8 mouse cellular contexts compared by ENCODE assay signal in genomic region chr16:4489114-4489624, GRCm38 (mm10). TPM values are rescaled to one million over a fixed set of nuclear protein-coding genes. Genes with fewer than 3 reads are reported as not detected.
DNase-seq lines count a peak whose midpoint lies in the region; ATAC-seq and TF ChIP-seq lines count a peak whose summit lies in the region.

No protein-coding gene starts in this region.

- DNase-seq in 416B (ENCODE audit: low read depth), result peak; percentile 93
- peak; percentile 74 to 81 for DNase-seq in adrenal gland, postnatal 4 days (ENCODE audit: low spot score in 2 of 2)
- DNase-seq in heart, adult 8-10 months (ENCODE audit: low spot score), result peak; percentile 92
- peak; percentile 96 to 98 for DNase-seq in kidney, adult 8-10 months
- peak; percentile 55 to 80 for DNase-seq in spleen, adult 2 months (ENCODE audit: low read depth in 1 of 2, low spot score in 2 of 2)

- ATAC-seq in embryonic facial prominence, embryonic 13.5 days (ENCODE audit: insufficient number of reproducible peaks, insufficient read depth, low FRiP score, low TSS enrichment, low read depth), result 0 out of 2 replicates have a peak, but pooled peaks have one; percentile 44
- no peak for ATAC-seq in limb, embryonic 12.5 days (ENCODE audit: insufficient number of reproducible peaks, insufficient read depth, low FRiP score, low TSS enrichment, low read depth)
- ATAC-seq in midbrain, embryonic 16.5 days, result peak; percentile 89

- H3K27ac ChIP-seq in embryonic facial prominence, embryonic 13.5 days, result 0 out of 2 replicates have a peak overlapping the region, but pooled peaks have one; percentile 5
- peak overlapping the region; percentile 45; the same call in 1 of the 2 replicates for H3K27ac ChIP-seq in limb, embryonic 12.5 days
- no peak overlapping the region for H3K27ac ChIP-seq in midbrain, embryonic 16.5 days (ENCODE audit: low read length)
- H3K27ac ChIP-seq in spleen, adult 2 months (ENCODE audit: insufficient read depth, low read length), result no peak overlapping the region

- WGBS in embryonic facial prominence, embryonic 13.5 days, result 70% methylated on average over 11 of the region's 11 CpGs
- 61% methylated on average over 11 of the region's 11 CpGs for WGBS in limb, embryonic 12.5 days
- 64% methylated on average over 11 of the region's 11 CpGs for WGBS in midbrain, embryonic 16.5 days
- WGBS in spleen, adult 2 months, result 69% methylated on average over 11 of the region's 11 CpGs

- peaks cover 10% of the 10 kb centered on the region for H3K4me1 ChIP-seq in embryonic facial prominence, embryonic 13.5 days
- peaks cover 4% of the 10 kb centered on the region; the same call in 1 of the 2 replicates for H3K4me1 ChIP-seq in limb, embryonic 12.5 days (replicated peaks)
- no peaks in the 10 kb centered on the region; the same call in 1 of the 2 replicates for H3K4me1 ChIP-seq in midbrain, embryonic 16.5 days (ENCODE audit: control insufficient read depth, insufficient read depth, low read length)
- no peaks in the 10 kb centered on the region for H3K4me1 ChIP-seq in spleen, adult 2 months (ENCODE audit: control insufficient read depth, insufficient read depth, insufficient read length)

- no peak overlapping the region for H3K4me3 ChIP-seq in embryonic facial prominence, embryonic 13.5 days
- H3K4me3 ChIP-seq in limb, embryonic 12.5 days (replicated peaks), result no peak overlapping the region
- H3K4me3 ChIP-seq in midbrain, embryonic 16.5 days (ENCODE audit: low read depth, low read length), result no peak overlapping the region
- no peak overlapping the region for H3K4me3 ChIP-seq in spleen, adult 2 months (ENCODE audit: extremely low read depth, insufficient read depth, insufficient read length)

- H3K9me3 ChIP-seq in embryonic facial prominence, embryonic 13.5 days, result no peaks in the 10 kb centered on the region
- H3K9me3 ChIP-seq in limb, embryonic 12.5 days, result no peaks in the 10 kb centered on the region
- H3K9me3 ChIP-seq in midbrain, embryonic 16.5 days (replicated peaks; ENCODE audit: control insufficient read depth, low read length, poor library complexity, severe bottlenecking), result no peaks in the 10 kb centered on the region

- TF ChIP-seq POLR2A in spleen, adult 2 months (IDR thresholded peaks at IDR 0.05; ENCODE audit: low read depth, low read length), result no peak

- H3K27me3 ChIP-seq in embryonic facial prominence, embryonic 13.5 days, result no peaks in the 10 kb centered on the region
- no peaks in the 10 kb centered on the region for H3K27me3 ChIP-seq in limb, embryonic 12.5 days
- no peaks in the 10 kb centered on the region for H3K27me3 ChIP-seq in midbrain, embryonic 16.5 days (ENCODE audit: control insufficient read depth, insufficient read depth, low read depth, low read length)
- no peaks in the 10 kb centered on the region for H3K27me3 ChIP-seq in spleen, adult 2 months (ENCODE audit: control insufficient read depth, insufficient read depth, low read length)

- H3K9ac ChIP-seq in embryonic facial prominence, embryonic 13.5 days, result no peak overlapping the region
- no peak overlapping the region for H3K9ac ChIP-seq in limb, embryonic 12.5 days (replicated peaks)
- no peak overlapping the region for H3K9ac ChIP-seq in midbrain, embryonic 16.5 days (ENCODE audit: low read depth, low read length)

- H3K4me2 ChIP-seq in embryonic facial prominence, embryonic 13.5 days, result no peak overlapping the region
- H3K4me2 ChIP-seq in limb, embryonic 12.5 days, result no peak overlapping the region
- no peak overlapping the region for H3K4me2 ChIP-seq in midbrain, embryonic 16.5 days (ENCODE audit: low read length)

- peak; percentile 79; the same call in 1 of the 2 replicates for TF ChIP-seq CTCF in spleen, adult 2 months (IDR thresholded peaks at IDR 0.05; ENCODE audit: extremely low read depth, insufficient read depth, insufficient read length, insufficient replicate concordance)

- peaks cover 36% of the 10 kb centered on the region for H3K36me3 ChIP-seq in embryonic facial prominence, embryonic 13.5 days
- peaks cover 44% of the 10 kb centered on the region; the same call in 1 of the 2 replicates for H3K36me3 ChIP-seq in limb, embryonic 12.5 days
- H3K36me3 ChIP-seq in midbrain, embryonic 16.5 days (ENCODE audit: control insufficient read depth, insufficient read depth, low read length), result peaks cover 6% of the 10 kb centered on the region
- H3K36me3 ChIP-seq in spleen, adult 2 months (ENCODE audit: control insufficient read depth, insufficient read depth, low read length), result no peaks in the 10 kb centered on the region

RNA-seq across cellular contexts. Expression of gene Srl, which starts 52.4 kb away (rescaled TPM):
- total RNA-seq in adrenal gland, postnatal 4 days (2021), result 10 to 100 TPM; 21.8 to 42.0 TPM
- 19.4 and 21.1 TPM in 2 replicates for polyA plus RNA-seq in embryonic facial prominence, embryonic 13.5 days (2015; fragmentation: Nextera tagmentation; extraction: Ambion mirVana)
- 100 to 1,000 TPM; 705 to 904 (median 868) TPM for total RNA-seq in heart, adult 8-10 months (2022)
- 36.9 and 40.7 TPM in 2 replicates for polyA plus RNA-seq in limb, embryonic 12.5 days (2016; fragmentation: Nextera tagmentation; extraction: Ambion mirVana)
- 23.0 and 27.4 TPM in 2 replicates for polyA plus RNA-seq in midbrain, embryonic 16.5 days (2015; fragmentation: Nextera tagmentation; extraction: Ambion mirVana)
- 0.53 and 0.68 TPM in 2 replicates for polyA plus RNA-seq in spleen, adult 2 months (2012; rRNA removed)

Comparison
In these comparisons a context has a peak if more than half of its experiments do, and no peak if none do; other contexts are left out.
1. H3K27ac ChIP-seq: peak in embryonic facial prominence, embryonic 13.5 days (single experiment) and limb, embryonic 12.5 days (single experiment); none in midbrain, embryonic 16.5 days (single experiment) and spleen, adult 2 months (single experiment).
2. RNA of gene Srl, which starts 52.4 kb away (polyA plus RNA-seq): 36.9 to 40.7 TPM in limb, embryonic 12.5 days, 23.0 to 27.4 TPM in midbrain, embryonic 16.5 days and 19.4 to 21.1 TPM in embryonic facial prominence, embryonic 13.5 days; 0.53 to 0.68 TPM in spleen, adult 2 months; every median in the first group is over 10 times any median in the second.
3. Peak in every context shown above with its lines, with median percentiles within 50 percentile points of each other: DNase-seq.